Mouse (Mus musculus): ENCODE results near the gene Fcrla.

DNA sequence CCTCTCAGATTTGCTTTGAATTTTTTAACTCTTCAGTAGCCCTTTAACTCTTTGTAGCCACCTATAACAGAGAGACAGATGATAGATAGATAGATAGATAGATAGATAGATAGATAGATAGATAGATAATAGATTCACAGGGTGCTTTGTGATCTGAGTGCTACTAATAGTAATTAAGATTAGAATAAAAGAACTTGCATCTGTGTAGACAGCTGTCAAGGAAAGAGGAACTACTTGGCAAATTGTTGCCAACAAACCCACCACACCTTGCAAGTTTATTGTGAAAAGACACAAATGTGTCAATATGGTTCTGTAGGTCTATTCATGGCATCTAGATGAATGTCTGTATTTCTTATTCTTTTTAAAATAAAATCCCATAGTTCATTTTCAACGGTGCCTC, 6.6 kb upstream of the Fcrla start:
- TF ChIP-seq POLR2A (IDR thresholded peaks at IDR 0.05; ENCODE audit: borderline replicate concordance, extremely low read depth, low read depth, low read length) (no peak), CTCF (IDR thresholded peaks at IDR 0.05; ENCODE audit: insufficient read depth, low read length) (no peak)
